Mouse (Mus musculus) kidney, embryonic 14.5 days (tissue): ENCODE measurements at regions not wholly inside any gene's neighbourhood (a gene's known extent, or its start where the extent isn't known, plus 50 kb on each side); places are given as distances from the start of the nearest gene placed in this dataset.

Source experiments
- ATAC-seq: fragments of 200-750 bp; cut with Nextera tagmentation; 2 replicates; pipeline ENCODE4 v1.8.0; 2017; ENCODE audit warnings: moderate number of reproducible peaks, mild to moderate bottlenecking, moderate TSS enrichment, moderate library complexity; ENCODE audit not compliant: low FRiP score, low TSS enrichment
- H3K27ac ChIP-seq: fragments of 300-500 bp; sonication (generic); 2 replicates; pipeline ENCODE4 v1.5.1; 2014; ENCODE audit warnings: low read depth, mild to moderate bottlenecking, low read length, moderate library complexity, mixed read lengths
- H3K27me3 ChIP-seq: fragments of 300-500 bp; sonication (generic); 2 replicates; pipeline ENCODE4 v1.6.1; 2014; ENCODE audit warnings: mild to moderate bottlenecking, low read length; ENCODE audit not compliant: control insufficient read depth, insufficient read depth
- H3K36me3 ChIP-seq: fragments of 300-500 bp; sonication (generic); 2 replicates; pipeline ENCODE4 v1.6.1; 2014; ENCODE audit warnings: low read length, mixed read lengths; ENCODE audit not compliant: control insufficient read depth, insufficient read depth
- H3K4me1 ChIP-seq: fragments of 300-500 bp; sonication (generic); 2 replicates; pipeline ENCODE4 v1.6.1; 2014; ENCODE audit warnings: low read length, mixed read lengths; ENCODE audit not compliant: control insufficient read depth, insufficient read depth
- H3K4me2 ChIP-seq: fragments of 300-500 bp; sonication (generic); replicated peaks from 2 replicates; pipeline ENCODE4 v1.6.1; 2014; ENCODE audit warnings: low read depth, mild to moderate bottlenecking, low read length
- H3K4me3 ChIP-seq: fragments of 300-500 bp; sonication (generic); 2 replicates; pipeline ENCODE4 v1.5.1; 2014; ENCODE audit warnings: mild to moderate bottlenecking, low read length
- H3K9ac ChIP-seq: fragments of 300-500 bp; sonication (generic); 2 replicates; pipeline ENCODE4 v1.6.1; 2014; ENCODE audit warnings: low read depth, mild to moderate bottlenecking, low read length, moderate library complexity
- H3K9me3 ChIP-seq: fragments of 300-500 bp; sonication (generic); 2 replicates; pipeline ENCODE4 v1.6.1; 2016; ENCODE audit warnings: low read length; ENCODE audit not compliant: control insufficient read depth
- WGBS: fragments of 180-500 bp; shearing (Covaris S2); extraction: QIAGEN DNeasy Blood & Tissue Kit; methylation state at CpG from one replicate; pipeline ENCODE4 v1.1.7; 2014; 5-methylcytosine and 5-hydroxymethylcytosine counted together

DNA sequence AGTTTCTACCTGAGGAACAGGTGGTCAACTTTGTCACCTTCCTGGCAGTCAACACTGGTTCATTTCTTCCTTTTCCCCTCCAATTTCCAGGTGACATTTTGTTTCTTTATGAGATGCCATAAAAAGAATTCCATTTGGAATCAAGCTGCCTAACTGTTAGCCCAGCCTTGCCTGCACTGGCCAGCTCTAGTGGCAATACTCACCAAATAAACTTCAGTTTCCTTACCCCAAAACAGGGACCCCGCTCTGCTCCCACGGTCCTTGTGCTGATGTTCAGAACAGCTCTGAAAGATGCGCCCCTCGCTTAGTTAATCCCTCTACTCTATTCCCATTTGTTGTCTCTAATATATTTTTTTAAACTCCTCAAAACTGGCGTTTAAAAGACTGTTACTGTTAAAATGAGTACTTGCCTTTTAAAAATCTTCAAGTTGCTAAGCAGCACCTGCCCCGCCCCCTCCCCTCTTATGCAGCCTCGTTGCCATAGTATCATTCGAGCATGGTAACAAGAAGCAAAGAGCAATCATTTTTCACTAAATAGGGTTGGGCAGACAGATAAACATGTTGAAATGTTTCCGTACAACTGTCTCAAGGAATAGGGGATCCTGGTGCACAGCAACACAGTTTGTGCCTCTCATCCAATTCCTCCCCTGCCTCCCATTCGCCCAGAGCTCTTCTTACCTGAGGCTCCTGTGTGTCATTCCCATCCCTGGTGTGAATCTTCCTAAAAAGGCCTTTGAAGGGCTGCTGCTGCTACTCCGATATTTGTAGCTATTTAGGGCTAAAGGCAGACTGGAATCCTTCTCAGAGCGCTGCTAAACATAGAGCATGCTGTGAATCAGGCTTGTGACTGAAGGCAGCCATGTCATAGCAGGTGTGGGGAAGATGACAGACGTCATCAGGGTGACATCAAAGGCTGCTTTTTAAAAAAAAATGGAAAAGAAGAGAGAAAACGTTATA lies 98.8 kb upstream of the Oxgr1 start:
- no peaks in the 10 kb centered on the region for H3K4me1 ChIP-seq
- H3K36me3 ChIP-seq, result no peaks in the 10 kb centered on the region
- no peaks in the 10 kb centered on the region for H3K27me3 ChIP-seq
- no peak overlapping the region for H3K9ac ChIP-seq
- 85% methylated on average over 14 of the region's 14 CpGs for WGBS
- no peak overlapping the region for H3K4me3 ChIP-seq
- no peak overlapping the region for H3K4me2 ChIP-seq
- no peak for ATAC-seq
- no peak overlapping the region for H3K27ac ChIP-seq
- H3K9me3 ChIP-seq, result no peaks in the 10 kb centered on the region

GRCm38 (mm10) chr14:120142281-120142680 lies 100.0 kb upstream of the Oxgr1 start:
- Histone ChIP-seq H3K4me1 (no peaks in the 10 kb centered on the region), H3K27me3 (no peaks in the 10 kb centered on the region), H3K4me3 (no peak overlapping the region), H3K36me3 (no peaks in the 10 kb centered on the region), H3K9ac (no peak overlapping the region), H3K9me3 (no peaks in the 10 kb centered on the region), H3K27ac (no peak overlapping the region), H3K4me2 (no peak overlapping the region)
- 68% methylated on average over 4 of the region's 4 CpGs for WGBS
- ATAC-seq, result no peak

DNA sequence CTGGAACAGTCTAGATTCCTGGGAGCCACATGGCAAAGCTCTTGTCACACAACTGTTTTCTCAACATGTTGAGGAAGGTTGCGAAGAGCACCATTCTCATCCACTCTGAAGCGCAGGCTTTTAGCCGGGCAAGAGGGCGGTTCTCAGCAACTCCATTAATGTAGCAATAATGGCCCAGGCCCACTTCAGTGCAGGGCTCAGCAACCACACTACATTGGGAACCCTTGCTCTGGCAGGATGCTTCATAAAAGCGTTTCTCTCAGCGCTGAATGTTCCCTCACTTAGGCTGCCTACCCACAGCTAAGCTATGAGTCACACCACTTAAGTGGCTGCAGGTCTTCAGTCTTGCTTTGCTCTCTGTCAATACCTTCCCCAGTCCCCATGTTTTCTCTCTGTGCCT lies 102.2 kb upstream of the Oxgr1 start:
- WGBS, result 87% methylated on average over 6 of the region's 6 CpGs
- Histone ChIP-seq H3K9ac (no peak overlapping the region), H3K36me3 (no peaks in the 10 kb centered on the region), H3K27ac (no peak overlapping the region), H3K4me3 (no peak overlapping the region), H3K9me3 (no peaks in the 10 kb centered on the region), H3K27me3 (no peaks in the 10 kb centered on the region), H3K4me1 (no peaks in the 10 kb centered on the region), H3K4me2 (no peak overlapping the region)
- ATAC-seq, result no peak

- Histone ChIP-seq H3K27ac (no peak overlapping the region), H3K9ac (no peak overlapping the region), H3K9me3 (no peaks in the 10 kb centered on the region), H3K36me3 (no peaks in the 10 kb centered on the region), H3K4me1 (no peaks in the 10 kb centered on the region), H3K27me3 (no peaks in the 10 kb centered on the region), H3K4me3 (no peak overlapping the region), H3K4me2 (no peak overlapping the region)
- WGBS, result 66% methylated on average over 11 of the region's 11 CpGs
- no peak for ATAC-seq
Observed at GRCm38 (mm10) chr14:120146312-120146711, 104.1 kb upstream of the Oxgr1 start.

DNA sequence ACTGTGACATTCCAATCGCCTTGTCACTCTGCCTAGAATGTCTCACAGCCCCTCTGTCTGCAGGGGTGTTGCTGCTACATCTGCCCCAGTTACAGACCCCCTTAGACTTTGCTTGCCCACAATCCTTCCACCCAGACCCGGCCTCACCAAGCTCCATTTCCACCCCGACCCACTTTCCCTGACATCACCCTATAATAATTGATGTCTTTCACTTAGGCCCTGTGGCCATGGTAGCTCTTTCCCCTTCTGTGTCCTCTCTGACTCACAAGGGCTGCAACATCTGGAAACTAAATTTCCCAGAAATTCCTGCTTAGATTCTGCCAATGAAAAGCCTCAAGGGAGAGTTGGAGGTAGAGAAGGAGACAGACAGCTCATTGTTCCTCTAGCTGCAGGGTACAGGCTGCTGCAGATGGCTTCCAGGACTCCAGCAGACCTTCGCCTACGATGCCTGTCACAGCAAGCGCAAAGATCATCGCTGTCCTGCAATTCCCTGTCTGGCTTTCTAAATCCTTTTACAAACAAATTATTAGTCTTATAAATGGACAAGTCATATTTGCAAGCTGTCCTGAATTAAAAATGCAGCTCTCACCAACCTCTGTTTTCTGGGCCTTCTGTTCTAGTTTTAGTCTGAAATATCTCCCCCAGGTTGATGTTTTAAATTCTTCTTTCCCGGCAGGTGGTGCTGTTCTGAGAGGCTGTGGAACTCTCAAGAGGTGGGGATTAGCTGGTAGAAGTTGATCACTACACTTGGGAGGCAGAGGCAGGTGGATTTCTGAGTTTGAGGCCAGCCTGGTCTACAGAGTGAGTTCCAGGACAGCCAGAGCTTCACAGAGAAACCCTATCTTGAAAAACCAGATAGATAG lies 104.9 kb upstream of the Oxgr1 start:
- Histone ChIP-seq H3K9ac (no peak overlapping the region), H3K9me3 (no peaks in the 10 kb centered on the region), H3K27ac (no peak overlapping the region), H3K4me1 (no peaks in the 10 kb centered on the region), H3K36me3 (no peaks in the 10 kb centered on the region), H3K4me2 (no peak overlapping the region), H3K27me3 (no peaks in the 10 kb centered on the region), H3K4me3 (no peak overlapping the region)
- WGBS, result 81% methylated on average over 8 of the region's 8 CpGs
- no peak for ATAC-seq

DNA sequence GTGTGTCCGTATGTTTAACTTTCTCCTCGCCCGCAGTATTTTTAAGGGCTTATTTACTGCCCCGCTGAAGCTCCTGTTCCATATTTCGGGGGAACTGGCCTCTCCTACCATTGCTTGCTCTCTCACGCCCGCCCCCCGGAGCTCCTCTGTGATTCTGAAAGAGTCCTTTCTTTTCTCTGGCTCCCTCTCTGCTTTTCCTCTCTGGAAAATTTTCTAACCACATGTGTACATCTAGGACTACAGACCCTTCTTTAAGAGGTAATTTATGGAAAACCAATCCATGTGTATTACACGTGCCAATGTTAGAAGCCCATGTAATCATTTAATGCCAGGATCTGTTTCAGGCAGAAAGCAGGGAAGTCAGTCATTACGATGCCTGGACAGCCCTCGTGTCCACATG lies 106.6 kb upstream of the Oxgr1 start:
- Histone ChIP-seq H3K27ac (no peak overlapping the region), H3K4me3 (no peak overlapping the region), H3K27me3 (no peaks in the 10 kb centered on the region), H3K36me3 (no peaks in the 10 kb centered on the region), H3K9me3 (no peaks in the 10 kb centered on the region), H3K4me1 (no peaks in the 10 kb centered on the region), H3K4me2 (no peak overlapping the region), H3K9ac (no peak overlapping the region)
- ATAC-seq, result no peak
- WGBS, result 84% methylated on average over 11 of the region's 11 CpGs

DNA sequence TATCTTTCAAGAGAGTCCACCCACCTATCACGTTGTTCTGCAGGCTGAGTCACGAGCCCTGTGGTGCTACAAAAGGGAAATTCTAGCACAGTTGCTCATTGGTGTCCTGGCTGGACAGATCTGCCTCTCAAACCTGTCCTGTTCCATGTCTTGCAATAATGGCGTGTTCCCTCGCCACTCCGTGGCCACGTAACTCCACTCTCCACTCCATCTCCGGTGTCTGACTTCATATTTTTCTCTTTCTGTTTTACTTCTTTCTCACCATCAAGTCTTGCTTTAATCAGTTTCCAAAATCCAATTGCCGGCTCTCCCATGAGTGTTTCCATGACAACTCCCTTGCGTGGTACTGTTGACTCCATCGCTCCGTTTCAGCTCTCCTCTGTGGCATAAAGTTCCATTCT lies 107.1 kb upstream of the Oxgr1 start:
- H3K27me3 ChIP-seq, result no peaks in the 10 kb centered on the region
- no peaks in the 10 kb centered on the region for H3K4me1 ChIP-seq
- no peak overlapping the region for H3K9ac ChIP-seq
- no peak overlapping the region for H3K27ac ChIP-seq
- H3K9me3 ChIP-seq, result no peaks in the 10 kb centered on the region
- WGBS, result 93% methylated on average over 11 of the region's 11 CpGs
- no peak overlapping the region for H3K4me3 ChIP-seq
- no peaks in the 10 kb centered on the region for H3K36me3 ChIP-seq
- no peak overlapping the region for H3K4me2 ChIP-seq
- no peak for ATAC-seq

DNA sequence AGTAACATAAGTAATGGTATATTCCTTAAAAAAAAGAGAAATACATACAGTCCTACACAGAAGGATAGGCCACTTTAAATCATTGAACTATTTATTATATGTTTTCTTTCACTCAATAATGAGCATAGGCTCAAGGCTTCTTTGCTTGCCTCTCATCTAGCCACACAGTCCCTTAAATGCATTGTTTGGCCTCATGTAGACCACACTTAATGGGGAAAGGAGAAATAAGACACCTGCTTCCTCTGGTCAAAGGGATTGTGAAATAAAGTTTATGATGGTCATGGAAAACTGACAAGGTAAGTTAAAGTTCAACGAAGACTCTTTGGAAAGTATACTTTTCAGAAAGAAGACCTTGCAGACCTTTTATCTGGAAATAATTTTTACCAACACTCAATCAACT lies 108.4 kb upstream of the Oxgr1 start:
- Histone ChIP-seq H3K4me2 (no peak overlapping the region), H3K27me3 (no peaks in the 10 kb centered on the region), H3K4me1 (peaks cover 2% of the 10 kb centered on the region; the same call in 1 of the 2 replicates), H3K9ac (no peak overlapping the region), H3K4me3 (no peak overlapping the region), H3K27ac (no peak overlapping the region), H3K36me3 (no peaks in the 10 kb centered on the region), H3K9me3 (no peaks in the 10 kb centered on the region)
- WGBS, result 22% methylated on average over 1 of the region's 1 CpGs
- ATAC-seq, result 0 out of 2 replicates have a peak, but pooled peaks have one; percentile 52

GRCm38 (mm10) chr14:120154413-120154812 lies 112.2 kb upstream of the Oxgr1 start:
- WGBS, result 47% methylated on average over 7 of the region's 7 CpGs

More at GRCm38 (mm10) chr14:120154413-120154812, 112.2 kb upstream of the Oxgr1 start:
- Histone ChIP-seq H3K4me1 (peaks cover 9% of the 10 kb centered on the region; the same call in 1 of the 2 replicates), H3K9me3 (no peaks in the 10 kb centered on the region), H3K4me3 (no peak overlapping the region), H3K36me3 (no peaks in the 10 kb centered on the region), H3K27ac (no peak overlapping the region), H3K9ac (no peak overlapping the region), H3K4me2 (no peak overlapping the region), H3K27me3 (no peaks in the 10 kb centered on the region)
- no peak for ATAC-seq
